Mouse (Mus musculus): Measurements from ENCODE around the gene Ier2.

DNA sequence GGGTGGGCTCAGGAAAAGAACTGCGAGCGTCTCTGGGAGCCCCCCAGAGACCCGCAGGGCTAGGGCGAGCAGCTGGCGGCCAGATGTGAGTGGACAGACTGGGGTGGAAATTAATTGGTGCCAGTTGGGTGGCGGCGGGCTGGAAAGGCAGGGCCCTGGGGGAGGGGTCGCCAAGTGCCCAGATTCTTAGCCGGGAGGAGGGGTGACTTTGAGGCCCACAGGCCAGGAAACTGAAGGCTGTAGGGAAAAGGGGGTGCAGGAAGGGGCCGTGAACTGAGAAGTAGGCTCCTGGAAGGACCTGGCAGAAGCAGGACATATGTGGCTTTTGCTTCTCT, 6.5 kb downstream of the Ier2 start:
- TF ChIP-seq POLR2A (IDR thresholded peaks at IDR 0.05; ENCODE audit: insufficient read length, low read depth) (no peak), TCF3 (IDR thresholded peaks at IDR 0.05; ENCODE audit: insufficient read length, low read depth) (no peak), MYOD1 (IDR thresholded peaks at IDR 0.05; ENCODE audit: control insufficient read depth in 1 of 3, insufficient read length in 2 of 3, low read depth in 2 of 3) (no peak), USF1 (IDR thresholded peaks at IDR 0.05; ENCODE audit: low read depth) (no peak)

Measured in myocyte (in vitro differentiated cells).